Mouse (Mus musculus): ENCODE data around the gene Wdr82. TPM values are rescaled to one million over a fixed set of nuclear protein-coding genes. Genes with fewer than 3 reads are reported as not detected.
A peak's percentile ranks its signal among the peaks of the same experiment; 100 is the strongest.

The Wdr82 gene
- polyA plus RNA-seq (2015; fragmentation: Nextera tagmentation; extraction: Ambion mirVana), result 16.0 and 18.1 TPM in 2 replicates

- Histone ChIP-seq H3K9me3 (no peaks in the 10 kb centered on the region), H3K4me1 (peaks cover 40% of the 10 kb centered on the region), H3K27ac (replicated peaks) (peak within 1 kb of the TSS; percentile 98), H3K4me2 (peak within 1 kb of the TSS; percentile 82), H3K9ac (peak within 1 kb of the TSS; percentile 94), H3K36me3 (no peaks in the 10 kb centered on the region), H3K4me3 (peak within 1 kb of the TSS; percentile 74), H3K27me3 (replicated peaks) (no peaks in the 10 kb centered on the region)
- peak; percentile 85 for ATAC-seq (ENCODE audit: extremely low read depth, insufficient number of reproducible peaks, low FRiP score, low TSS enrichment)
- WGBS, result under 1% methylated on average over 77 of the region's 81 CpGs
Observed at GRCm38 (mm10) chr9:106170556-106171345, at the start of gene Wdr82. Gene Wdr82 (plus strand): TSS chr9:106170928.

GRCm38 (mm10) chr9:106123599-106123998 is 47.1 kb upstream of the Wdr82 start:
- WGBS, result 43% methylated on average over 4 of the region's 4 CpGs
- Histone ChIP-seq H3K27me3 (replicated peaks) (no peaks in the 10 kb centered on the region), H3K4me2 (no peak overlapping the region), H3K9ac (no peak overlapping the region), H3K4me1 (no peaks in the 10 kb centered on the region), H3K27ac (replicated peaks) (no peak overlapping the region), H3K36me3 (no peaks in the 10 kb centered on the region), H3K9me3 (no peaks in the 10 kb centered on the region), H3K4me3 (no peak overlapping the region)
- ATAC-seq (ENCODE audit: extremely low read depth, insufficient number of reproducible peaks, low FRiP score, low TSS enrichment), result no peak

GRCm38 (mm10) chr9:106126786-106127251 is 43.9 kb upstream of the Wdr82 start:
- Histone ChIP-seq H3K4me1 (no peaks in the 10 kb centered on the region), H3K36me3 (no peaks in the 10 kb centered on the region), H3K4me3 (no peak overlapping the region), H3K9ac (no peak overlapping the region), H3K27me3 (replicated peaks) (no peaks in the 10 kb centered on the region), H3K9me3 (no peaks in the 10 kb centered on the region), H3K27ac (replicated peaks) (no peak overlapping the region), H3K4me2 (no peak overlapping the region)
- WGBS, result 38% methylated on average over 2 of the region's 2 CpGs
- ATAC-seq (ENCODE audit: extremely low read depth, insufficient number of reproducible peaks, low FRiP score, low TSS enrichment), result no peak

- no peak for ATAC-seq (ENCODE audit: extremely low read depth, insufficient number of reproducible peaks, low FRiP score, low TSS enrichment)
Observed at GRCm38 (mm10) chr9:106129072-106129471, 41.7 kb upstream of the Wdr82 start.

GRCm38 (mm10) chr9:106130250-106130649 is 40.5 kb upstream of the Wdr82 start:
- no peaks in the 10 kb centered on the region for H3K27me3 ChIP-seq (replicated peaks)
- H3K9ac ChIP-seq, result no peak overlapping the region
- H3K36me3 ChIP-seq, result no peaks in the 10 kb centered on the region
- no peaks in the 10 kb centered on the region for H3K9me3 ChIP-seq
- no peaks in the 10 kb centered on the region for H3K4me1 ChIP-seq
- H3K4me3 ChIP-seq, result no peak overlapping the region
- WGBS, result 72% methylated on average over 7 of the region's 7 CpGs
- H3K4me2 ChIP-seq, result no peak overlapping the region
- ATAC-seq (ENCODE audit: extremely low read depth, insufficient number of reproducible peaks, low FRiP score, low TSS enrichment), result no peak
- H3K27ac ChIP-seq (replicated peaks), result no peak overlapping the region

More at GRCm38 (mm10) chr9:106129072-106129471, 41.7 kb upstream of the Wdr82 start:
- Histone ChIP-seq H3K27me3 (replicated peaks) (no peaks in the 10 kb centered on the region), H3K4me1 (no peaks in the 10 kb centered on the region), H3K9me3 (no peaks in the 10 kb centered on the region), H3K4me2 (no peak overlapping the region), H3K36me3 (no peaks in the 10 kb centered on the region), H3K9ac (no peak overlapping the region), H3K4me3 (no peak overlapping the region), H3K27ac (replicated peaks) (no peak overlapping the region)
- 64% methylated on average over 2 of the region's 2 CpGs for WGBS

- 67% methylated on average over 10 of the region's 10 CpGs for WGBS
- no peak overlapping the region for H3K4me3 ChIP-seq
- H3K27me3 ChIP-seq (replicated peaks), result no peaks in the 10 kb centered on the region
- no peak overlapping the region for H3K27ac ChIP-seq (replicated peaks)
- H3K36me3 ChIP-seq, result no peaks in the 10 kb centered on the region
- H3K4me2 ChIP-seq, result no peak overlapping the region
- H3K9ac ChIP-seq, result no peak overlapping the region
- no peak for ATAC-seq (ENCODE audit: extremely low read depth, insufficient number of reproducible peaks, low FRiP score, low TSS enrichment)
- peaks cover 5% of the 10 kb centered on the region; the same call in 1 of the 2 replicates for H3K4me1 ChIP-seq
- no peaks in the 10 kb centered on the region for H3K9me3 ChIP-seq
Observed at GRCm38 (mm10) chr9:106137671-106138216, 33.0 kb upstream of the Wdr82 start.

GRCm38 (mm10) chr9:106139763-106140162 is 31.0 kb upstream of the Wdr82 start:
- peaks cover 15% of the 10 kb centered on the region; the same call in 1 of the 2 replicates for H3K27me3 ChIP-seq (replicated peaks)
- H3K4me1 ChIP-seq, result peaks cover 5% of the 10 kb centered on the region; the same call in 1 of the 2 replicates
- H3K9me3 ChIP-seq, result no peaks in the 10 kb centered on the region
- H3K36me3 ChIP-seq, result no peaks in the 10 kb centered on the region
- WGBS, result 49% methylated on average over 10 of the region's 10 CpGs
- H3K27ac ChIP-seq (replicated peaks), result no peak overlapping the region
- no peak overlapping the region for H3K4me2 ChIP-seq
- no peak overlapping the region for H3K9ac ChIP-seq
- no peak for ATAC-seq (ENCODE audit: extremely low read depth, insufficient number of reproducible peaks, low FRiP score, low TSS enrichment)
- no peak overlapping the region for H3K4me3 ChIP-seq

GRCm38 (mm10) chr9:106141955-106142354 is 28.8 kb upstream of the Wdr82 start:
- Histone ChIP-seq H3K27ac (replicated peaks) (no peak overlapping the region), H3K4me1 (peaks cover 5% of the 10 kb centered on the region; the same call in 1 of the 2 replicates), H3K9me3 (no peaks in the 10 kb centered on the region), H3K27me3 (replicated peaks) (peaks cover 36% of the 10 kb centered on the region), H3K9ac (no peak overlapping the region), H3K4me2 (no peak overlapping the region), H3K4me3 (no peak overlapping the region), H3K36me3 (no peaks in the 10 kb centered on the region)
- no peak for ATAC-seq (ENCODE audit: extremely low read depth, insufficient number of reproducible peaks, low FRiP score, low TSS enrichment)
- 76% methylated on average over 12 of the region's 12 CpGs for WGBS

- Histone ChIP-seq H3K9ac (no peak overlapping the region), H3K27me3 (replicated peaks) (peaks cover 58% of the 10 kb centered on the region), H3K4me3 (no peak overlapping the region), H3K36me3 (no peaks in the 10 kb centered on the region), H3K9me3 (no peaks in the 10 kb centered on the region), H3K4me2 (no peak overlapping the region), H3K27ac (replicated peaks) (no peak overlapping the region), H3K4me1 (peaks cover 18% of the 10 kb centered on the region)
- WGBS, result 69% methylated on average over 7 of the region's 7 CpGs
- ATAC-seq (ENCODE audit: extremely low read depth, insufficient number of reproducible peaks, low FRiP score, low TSS enrichment), result no peak
Observed at GRCm38 (mm10) chr9:106144176-106144575, 26.6 kb upstream of the Wdr82 start.

- H3K27me3 ChIP-seq (replicated peaks), result peaks cover 72% of the 10 kb centered on the region
- no peak for ATAC-seq (ENCODE audit: extremely low read depth, insufficient number of reproducible peaks, low FRiP score, low TSS enrichment)
- H3K4me3 ChIP-seq, result no peak overlapping the region
- 69% methylated on average over 2 of the region's 2 CpGs for WGBS
- peaks cover 15% of the 10 kb centered on the region for H3K4me1 ChIP-seq
- no peak overlapping the region for H3K27ac ChIP-seq (replicated peaks)
- no peak overlapping the region for H3K4me2 ChIP-seq
- no peak overlapping the region for H3K9ac ChIP-seq
- H3K9me3 ChIP-seq, result no peaks in the 10 kb centered on the region
- no peaks in the 10 kb centered on the region for H3K36me3 ChIP-seq
Observed at GRCm38 (mm10) chr9:106145582-106145981, 25.1 kb upstream of the Wdr82 start.

GRCm38 (mm10) chr9:106147281-106147680 is 23.4 kb upstream of the Wdr82 start:
- 21% methylated on average over 5 of the region's 5 CpGs for WGBS
- no peak overlapping the region for H3K4me3 ChIP-seq
- no peak overlapping the region for H3K9ac ChIP-seq
- H3K4me2 ChIP-seq, result no peak overlapping the region
- no peaks in the 10 kb centered on the region for H3K9me3 ChIP-seq
- peaks cover 87% of the 10 kb centered on the region for H3K27me3 ChIP-seq (replicated peaks)
- peaks cover 15% of the 10 kb centered on the region for H3K4me1 ChIP-seq
- no peak overlapping the region for H3K27ac ChIP-seq (replicated peaks)
- ATAC-seq (ENCODE audit: extremely low read depth, insufficient number of reproducible peaks, low FRiP score, low TSS enrichment), result no peak
- no peaks in the 10 kb centered on the region for H3K36me3 ChIP-seq
